Mouse (Mus musculus): Measurements from ENCODE around the gene Ccm2.
A peak's percentile ranks its signal among the peaks of the same experiment; 100 is the strongest.

Gene Ccm2

DNA sequence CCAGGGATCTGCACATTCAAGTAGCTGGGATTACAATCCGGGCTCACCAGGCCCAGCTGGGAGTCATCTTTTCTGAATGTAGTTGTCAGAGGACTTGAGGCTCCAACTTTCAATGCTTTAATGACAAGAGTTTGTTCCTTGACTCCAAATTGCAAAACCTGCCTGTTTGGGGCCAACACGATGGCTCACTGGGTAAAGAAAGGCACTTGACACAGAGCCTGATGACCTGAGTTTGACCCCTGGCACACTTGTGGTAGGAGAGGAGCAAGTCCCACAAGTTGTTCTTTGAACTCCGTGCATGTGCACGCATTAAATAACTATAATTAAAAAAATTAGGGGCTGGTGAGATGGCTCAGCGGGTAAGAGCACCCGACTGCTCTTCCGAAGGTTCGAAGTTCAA is 16.7 kb upstream of the Ccm2 start:
- no peak for DNase-seq (ENCODE audit: low read depth, low spot score)

DNA sequence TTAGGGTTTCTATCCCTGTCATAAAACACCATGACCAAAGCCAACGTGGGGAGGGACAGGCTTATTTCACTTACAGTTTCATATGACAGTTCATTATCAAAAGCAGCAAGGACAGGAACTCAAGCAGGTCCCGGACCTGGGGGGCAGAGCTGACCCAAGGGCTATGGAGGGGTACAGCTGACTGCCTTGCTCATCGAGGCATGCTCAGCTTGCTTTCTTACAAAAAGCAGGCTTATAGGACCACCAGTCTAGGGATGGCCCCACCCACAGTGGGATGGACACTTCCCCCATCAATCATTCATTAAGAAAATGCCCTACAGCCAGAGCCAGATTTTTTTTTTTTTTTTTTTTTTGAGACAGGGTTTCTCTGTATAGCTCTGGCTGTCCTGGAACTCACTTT is 15.9 kb upstream of the Ccm2 start:
- no peak for DNase-seq (ENCODE audit: low read depth, low spot score)

DNA sequence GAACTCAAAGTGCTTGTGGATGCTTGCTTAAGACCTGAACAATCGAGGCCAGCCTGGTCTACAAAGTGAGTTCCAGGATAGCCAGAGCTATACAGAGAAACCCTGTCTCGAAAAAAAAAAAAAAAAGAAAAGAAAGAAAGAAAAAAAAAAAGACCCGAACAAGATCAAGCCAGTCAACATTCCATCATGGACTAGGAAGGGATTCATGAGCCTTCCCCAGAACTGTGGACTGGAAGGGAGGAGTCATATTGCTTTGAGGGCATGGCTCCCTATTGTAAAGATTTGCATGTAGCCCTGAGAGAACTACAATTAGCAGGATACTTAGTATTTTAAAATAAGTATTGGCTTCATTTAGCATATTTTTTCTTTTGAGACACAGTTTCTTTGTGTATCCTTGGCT is 2.0 kb upstream of the Ccm2 start:
- DNase-seq (ENCODE audit: low read depth, low spot score) = no peak

DNA sequence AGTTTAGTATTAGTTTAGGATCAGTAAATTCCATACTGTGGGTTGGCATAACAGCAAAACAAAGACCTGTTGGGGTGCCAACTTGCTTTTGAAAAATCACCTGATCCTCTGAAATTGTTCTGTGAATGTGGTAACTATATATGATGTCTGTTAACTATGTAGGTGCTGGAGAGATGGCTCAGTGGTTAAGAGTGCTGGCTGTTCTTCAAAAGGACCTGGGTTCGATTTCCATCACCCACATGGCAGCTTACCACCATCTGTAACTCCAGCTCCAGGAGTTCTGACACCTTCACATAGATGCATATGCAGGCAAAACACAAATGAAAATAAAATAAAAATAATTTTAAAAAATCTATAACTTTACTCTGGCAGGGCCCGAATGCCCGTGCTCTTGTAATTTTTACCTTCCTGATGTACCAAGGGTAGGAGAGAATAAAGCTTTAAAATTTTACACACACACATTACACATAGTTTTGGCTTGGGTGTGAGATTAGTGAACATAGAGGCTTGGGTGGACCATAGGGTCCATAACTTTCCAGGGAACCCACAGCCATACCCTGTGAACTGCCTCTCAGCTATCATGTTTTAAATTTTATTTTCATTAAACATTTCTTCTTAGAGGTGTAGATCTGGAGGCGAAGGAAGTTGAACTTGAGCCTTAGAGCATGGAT is 1.4 kb upstream of the Ccm2 start:
- no peak for DNase-seq (ENCODE audit: low read depth, low spot score)

DNA sequence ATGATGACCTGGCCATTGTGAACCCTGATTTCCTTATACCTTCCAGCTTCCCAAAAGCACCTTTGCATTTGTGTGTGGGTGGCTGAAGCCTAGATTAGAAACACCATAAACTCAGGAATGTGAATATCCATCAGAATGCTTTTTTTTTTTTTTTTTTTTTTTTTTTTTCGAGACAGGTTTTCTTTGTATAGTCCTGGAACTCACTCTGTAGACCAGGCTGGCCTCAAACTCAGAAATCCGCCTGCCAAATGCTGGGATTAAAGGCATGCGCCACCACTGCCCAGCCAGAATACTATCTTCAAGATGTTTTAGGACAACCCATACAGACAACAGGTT is 862 bp upstream of the Ccm2 start:
- peak; percentile 15 for DNase-seq (ENCODE audit: low read depth, low spot score)

DNA sequence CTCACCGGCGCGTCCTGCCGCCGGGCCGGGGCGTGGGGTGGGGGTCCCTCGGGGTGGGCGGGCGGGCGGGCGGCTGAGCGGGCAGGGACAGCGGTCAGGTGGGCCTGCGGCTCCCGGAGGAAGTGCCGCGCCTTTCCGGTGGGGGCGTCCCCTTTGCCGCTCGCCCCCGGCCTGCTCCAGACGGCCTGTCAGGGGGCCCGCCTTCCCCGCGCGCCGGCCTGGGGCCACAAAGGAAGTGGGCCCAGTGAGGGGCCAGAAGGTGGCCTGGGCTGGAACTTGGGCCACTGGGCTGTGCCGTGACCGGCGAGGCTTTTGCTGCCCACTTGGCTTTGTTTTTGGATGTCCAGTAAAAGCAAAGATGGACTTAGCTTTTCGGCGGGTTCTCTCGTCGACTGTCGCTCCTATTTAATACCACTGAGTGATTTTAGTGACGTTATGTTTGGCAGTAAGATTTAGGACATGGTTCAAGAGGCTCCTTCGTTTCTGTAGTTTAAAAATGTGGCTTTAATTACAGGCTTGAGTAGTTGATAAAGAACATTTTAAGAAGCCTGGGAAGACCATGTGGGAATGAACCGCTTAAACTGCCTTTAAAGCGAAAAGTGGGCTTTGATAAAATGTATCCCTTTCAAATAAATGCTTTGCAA is 472 bp downstream of the Ccm2 start:
- DNase-seq (ENCODE audit: low read depth, low spot score) = peak; percentile 57

DNA sequence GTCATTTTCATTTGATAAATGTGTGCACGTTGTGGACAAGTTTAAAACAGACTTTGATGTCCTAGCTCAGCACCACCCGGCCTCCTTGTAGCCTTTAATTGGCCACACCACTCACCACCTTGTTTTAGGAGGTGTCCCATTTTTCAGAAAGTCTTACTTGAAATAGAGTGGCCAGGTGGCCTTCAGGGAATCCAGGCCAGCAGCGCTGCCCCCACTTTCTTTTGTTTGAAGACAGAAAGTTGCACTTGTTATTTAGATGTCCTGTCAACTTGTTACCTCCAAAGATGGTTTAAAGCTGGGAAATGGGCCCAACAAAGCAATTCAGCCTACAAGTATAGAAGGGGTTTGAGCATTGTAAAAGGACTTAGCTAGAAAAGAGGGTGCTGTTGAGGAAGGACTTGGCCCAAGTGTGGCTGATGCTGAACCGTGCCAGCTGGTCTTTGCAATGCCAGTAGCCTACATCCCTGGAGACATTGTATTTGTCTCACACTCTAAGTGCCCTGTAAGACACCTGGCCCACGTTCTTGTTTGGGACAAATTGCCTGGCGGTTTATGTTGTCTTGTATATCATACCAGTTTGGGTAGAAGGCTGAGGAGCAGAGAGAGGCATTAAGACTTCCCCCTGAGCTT is 1.1 kb downstream of the Ccm2 start:
- DNase-seq (ENCODE audit: low read depth, low spot score) = peak; percentile 28

DNA sequence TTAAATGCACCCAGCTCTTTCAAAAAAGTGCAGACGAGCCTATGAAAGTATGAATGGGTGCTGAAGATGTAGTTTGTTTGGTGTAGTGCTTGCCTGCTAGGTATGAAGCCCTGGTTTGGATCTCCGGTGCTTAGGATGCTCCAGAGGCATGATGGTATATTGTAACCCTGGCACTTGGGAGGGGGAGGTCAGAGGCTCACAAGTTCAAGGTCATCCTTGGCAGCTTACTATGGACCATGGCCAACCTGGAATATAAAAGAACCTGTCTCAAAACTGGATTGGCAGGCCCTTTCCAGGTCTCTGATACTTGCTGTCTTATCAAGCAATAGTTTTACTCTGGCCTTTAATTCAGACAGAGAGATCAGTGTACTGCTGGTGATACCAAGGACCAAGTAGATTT is 3.1 kb downstream of the Ccm2 start:
- DNase-seq (ENCODE audit: low read depth, low spot score) = no peak

DNA sequence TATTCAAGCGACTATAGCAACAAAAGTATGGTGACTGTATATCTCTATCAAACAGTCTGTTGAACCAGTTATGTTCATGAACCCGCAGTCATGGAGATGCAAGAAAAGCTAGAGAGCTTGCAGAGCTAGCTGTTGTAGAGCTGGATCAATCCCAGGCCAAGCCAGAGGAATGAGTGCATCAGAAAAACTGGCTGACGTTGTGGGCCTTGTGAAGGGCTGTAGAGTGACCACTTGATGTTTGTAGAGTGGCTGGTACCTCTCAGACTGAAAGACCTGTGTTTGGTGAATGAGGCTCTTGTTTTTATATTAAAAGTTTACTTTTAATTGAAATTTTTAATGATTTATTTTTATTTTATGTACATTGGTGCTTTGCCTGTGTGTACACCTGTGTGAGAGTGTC is 3.5 kb downstream of the Ccm2 start:
- DNase-seq (ENCODE audit: low read depth, low spot score) = no peak

DNA sequence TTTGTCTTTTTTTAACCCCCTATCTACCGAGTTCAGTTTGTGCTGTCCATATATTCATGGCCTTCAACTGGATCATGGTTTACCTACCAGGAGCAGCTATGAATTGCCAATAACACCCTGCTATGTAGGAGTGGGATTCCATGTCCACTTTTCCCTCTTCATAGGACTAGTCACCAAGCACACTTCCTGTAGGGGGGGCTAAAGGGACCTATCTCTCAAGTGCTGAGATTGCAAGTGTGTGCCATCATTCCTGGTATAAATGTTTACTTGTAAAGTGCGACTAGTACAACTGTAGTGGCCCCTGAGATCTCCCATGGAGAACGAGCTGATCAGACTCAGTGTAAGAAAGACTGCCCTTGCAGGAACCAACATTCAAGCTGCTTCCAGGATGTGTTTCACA is 11.5 kb downstream of the Ccm2 start:
- peak; percentile 21 for DNase-seq (ENCODE audit: low read depth, low spot score)

DNA sequence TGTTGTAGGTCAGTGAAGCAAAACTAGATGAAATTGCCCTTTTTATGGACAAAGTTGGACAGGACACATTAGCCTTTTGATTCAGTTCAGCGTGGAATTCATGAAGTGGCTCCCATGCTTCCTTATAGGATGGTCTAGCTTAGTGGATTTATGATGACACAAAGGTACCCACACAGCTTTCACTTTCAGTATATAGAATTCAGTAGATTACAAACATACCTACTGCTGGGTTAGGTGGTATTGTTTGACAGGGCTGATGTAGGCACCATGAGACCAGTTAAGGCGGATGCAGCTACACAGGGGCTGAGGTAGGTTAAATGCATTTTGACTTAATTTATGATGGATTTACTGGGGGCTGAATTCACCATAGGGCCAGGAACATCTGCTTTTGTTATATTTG is 13.3 kb downstream of the Ccm2 start:
- DNase-seq (ENCODE audit: low read depth, low spot score) = no peak

DNA sequence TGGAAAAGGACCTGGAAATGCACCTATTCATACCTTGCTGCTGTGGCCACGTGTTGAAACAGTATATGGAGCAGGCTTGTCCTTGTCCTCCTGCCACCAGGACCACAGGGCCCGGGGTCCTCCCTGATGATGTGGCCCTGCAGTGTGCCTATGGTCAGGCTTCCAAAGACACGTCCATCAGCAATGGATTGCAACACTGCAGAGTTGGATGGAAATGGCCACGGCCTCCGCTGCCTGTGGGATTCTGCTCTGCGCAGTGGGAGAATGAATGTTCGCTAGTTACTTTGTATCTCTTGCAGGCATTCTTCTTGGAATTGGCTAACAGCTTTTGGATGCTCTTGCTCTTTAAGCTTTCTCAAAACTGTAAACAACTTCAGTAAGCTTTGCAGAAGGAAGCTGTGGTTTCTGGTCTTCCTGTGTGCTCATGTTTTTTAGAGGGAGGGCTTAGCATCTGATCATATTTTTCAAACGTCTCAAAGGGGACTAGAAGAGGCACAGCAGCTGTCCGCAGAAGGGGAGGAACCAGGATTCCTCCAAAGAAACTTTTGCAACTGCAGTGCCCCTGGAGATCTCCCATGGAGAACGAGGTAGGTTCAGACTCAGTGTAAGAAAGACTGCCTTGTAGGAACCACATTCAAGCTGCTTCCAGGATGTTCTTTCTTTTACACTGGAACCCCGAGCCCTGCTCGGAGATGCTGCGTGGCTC is 14.1 kb downstream of the Ccm2 start:
- DNase-seq (ENCODE audit: low read depth, low spot score) = no peak

DNA sequence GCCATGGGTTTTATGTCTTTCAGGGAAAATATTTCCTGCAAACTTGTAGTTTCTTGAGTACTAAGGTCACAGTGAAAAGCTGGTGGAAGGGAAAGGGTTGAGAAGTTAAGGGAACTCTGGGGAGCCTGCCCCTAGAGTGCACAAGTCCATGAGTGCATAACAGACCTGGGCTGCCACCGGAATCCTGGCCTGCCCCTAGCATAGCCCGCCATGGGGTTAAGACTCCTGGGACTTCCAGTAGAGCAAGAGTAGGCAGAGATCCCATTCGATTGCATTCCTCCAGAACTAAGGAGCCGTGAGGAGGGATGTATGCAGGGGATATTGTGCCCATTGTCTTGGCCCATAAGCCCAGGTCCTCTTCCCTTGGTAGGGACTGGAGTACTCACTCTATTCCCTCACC is 14.8 kb downstream of the Ccm2 start:
- DNase-seq (ENCODE audit: low read depth, low spot score) = no peak

DNA sequence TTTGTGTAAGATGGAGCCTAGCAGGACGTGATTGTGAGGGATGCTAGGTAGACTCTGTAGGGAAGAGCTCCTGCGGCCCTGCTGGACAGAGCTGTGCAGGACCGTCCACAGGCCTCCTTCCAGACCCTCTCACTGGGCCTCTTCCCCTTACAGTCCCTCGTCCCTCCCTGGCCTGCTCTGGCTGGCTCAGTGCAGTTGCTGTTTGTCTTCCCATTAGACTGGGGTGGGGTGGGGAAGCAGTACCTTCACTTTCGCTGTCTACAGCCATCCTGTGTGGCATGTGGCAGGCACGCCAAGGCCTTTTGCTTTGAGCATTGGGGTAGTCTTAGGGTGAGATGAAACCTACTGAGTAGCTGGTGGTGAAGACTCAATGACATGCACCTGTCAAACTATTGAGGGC is 15.7 kb downstream of the Ccm2 start:
- no peak for DNase-seq (ENCODE audit: low read depth, low spot score)

DNA sequence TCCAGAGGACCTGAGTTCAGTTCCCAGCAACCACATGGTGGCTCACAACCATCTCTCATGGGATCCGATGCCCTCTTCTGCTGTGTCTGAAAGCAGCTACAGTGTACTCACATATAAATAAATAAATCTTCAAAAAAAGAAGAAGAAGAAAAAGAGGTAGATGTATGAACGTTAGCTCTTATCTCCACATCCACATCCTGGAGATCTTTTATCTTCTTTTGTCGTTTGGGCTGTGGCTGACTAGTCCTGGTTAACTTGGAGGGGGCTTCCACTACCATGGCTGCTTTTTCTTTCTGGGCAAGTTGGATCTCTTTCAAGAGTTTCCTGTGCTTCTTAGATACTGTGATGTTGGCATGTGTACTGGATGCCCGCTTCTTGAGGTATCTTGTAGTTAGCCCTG is 16.5 kb downstream of the Ccm2 start:
- DNase-seq (ENCODE audit: low read depth, low spot score) = no peak

DNA sequence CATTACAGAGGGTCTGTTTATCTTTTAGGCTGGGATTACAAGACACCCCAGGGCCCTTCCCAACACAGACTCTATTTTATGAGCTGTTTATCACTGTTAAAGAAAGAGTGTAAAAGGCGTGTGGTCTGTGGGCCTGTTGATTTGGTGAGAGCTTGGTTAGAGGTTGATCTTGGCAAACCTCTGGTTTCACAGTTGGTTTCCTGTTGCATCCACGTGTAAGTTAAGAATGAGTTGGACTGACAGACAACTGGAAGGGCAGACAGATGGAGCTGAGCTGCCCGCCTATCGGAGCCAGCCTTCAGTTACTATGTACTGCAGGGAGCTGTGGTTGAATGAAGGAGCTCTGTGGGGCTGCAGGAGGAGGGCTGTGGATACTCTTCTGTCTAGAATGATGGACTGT is 19.8 kb downstream of the Ccm2 start:
- DNase-seq (ENCODE audit: low read depth, low spot score) = no peak

DNA sequence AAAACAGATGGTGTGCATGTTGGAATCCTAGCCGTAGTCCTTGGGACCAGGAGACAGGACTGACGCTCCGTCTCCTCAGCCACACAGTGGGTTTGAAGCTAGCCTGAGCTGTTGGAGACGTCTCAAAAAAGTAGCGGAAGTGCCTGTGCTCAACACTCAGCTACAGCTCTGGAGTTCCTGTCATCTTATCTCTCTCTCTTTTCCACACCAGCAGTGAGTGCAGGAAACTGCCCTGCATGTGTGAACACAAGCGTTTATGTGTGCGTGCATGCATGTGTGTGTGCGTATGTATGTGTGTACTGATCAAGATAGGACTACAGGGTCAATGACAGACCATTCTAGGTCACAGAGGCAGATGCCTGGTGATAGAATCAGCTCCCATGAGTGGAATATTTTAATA is 21.3 kb downstream of the Ccm2 start:
- DNase-seq (ENCODE audit: low read depth, low spot score) = no peak

DNA sequence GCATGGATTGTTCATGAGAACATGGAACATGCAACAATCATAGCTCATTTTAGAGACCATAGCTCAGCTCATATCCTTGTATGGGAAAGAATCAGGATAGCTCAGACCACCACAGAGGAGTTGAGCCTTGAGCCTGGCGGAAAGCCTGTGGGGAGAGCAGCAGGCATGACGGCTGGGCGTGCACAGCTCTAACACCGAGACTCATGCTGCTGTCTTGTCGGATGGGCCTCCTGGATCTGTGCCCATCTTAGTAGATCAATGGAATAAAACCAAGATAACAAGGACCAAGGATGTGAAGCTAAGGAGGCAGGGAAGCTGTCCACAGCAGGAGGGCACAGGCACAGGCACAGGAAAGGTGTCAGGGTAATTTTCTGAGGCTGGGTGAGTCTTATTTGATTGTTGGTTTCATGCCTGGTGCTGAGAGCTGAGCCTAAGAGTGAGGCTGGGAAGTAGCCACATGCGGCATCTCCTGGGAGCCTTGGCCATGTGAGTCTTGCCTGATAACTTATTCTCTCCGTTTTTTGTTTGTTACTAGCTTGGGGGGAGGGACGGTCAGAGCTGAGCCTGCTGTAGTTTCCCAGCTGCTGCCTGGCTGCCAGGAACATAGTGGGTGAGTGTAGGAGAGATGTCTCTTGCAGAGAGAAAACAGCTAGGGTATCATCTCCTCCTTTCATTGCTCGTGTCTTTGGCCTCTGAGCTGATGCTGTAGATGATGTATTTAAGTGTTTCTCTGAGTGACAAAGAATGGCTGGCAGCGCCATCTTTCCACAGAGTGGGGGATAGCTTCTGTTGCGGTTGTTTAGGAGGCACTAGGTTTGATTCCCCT is 22.1 kb downstream of the Ccm2 start:
- DNase-seq (ENCODE audit: low read depth, low spot score) = no peak

DNA sequence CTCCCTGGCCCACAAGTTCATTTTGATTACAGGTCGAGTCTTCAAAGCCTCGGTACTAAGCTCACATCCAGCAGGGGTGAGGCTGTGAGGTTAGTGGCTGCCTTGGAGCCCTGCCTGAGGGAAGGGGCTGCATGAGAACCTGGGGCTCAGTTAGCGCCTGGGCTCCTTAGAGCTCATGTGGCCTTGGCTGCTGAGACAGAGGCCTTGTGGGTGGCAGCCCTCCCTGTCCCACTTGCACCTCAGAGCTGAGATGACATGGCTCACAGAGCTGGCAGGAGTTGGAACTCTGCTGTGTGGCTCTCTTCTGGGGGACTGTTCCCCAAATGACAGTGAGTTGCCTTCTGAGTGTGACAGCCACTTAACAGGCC is 22.7 kb downstream of the Ccm2 start:
- no peak for DNase-seq (ENCODE audit: low read depth, low spot score)

DNA sequence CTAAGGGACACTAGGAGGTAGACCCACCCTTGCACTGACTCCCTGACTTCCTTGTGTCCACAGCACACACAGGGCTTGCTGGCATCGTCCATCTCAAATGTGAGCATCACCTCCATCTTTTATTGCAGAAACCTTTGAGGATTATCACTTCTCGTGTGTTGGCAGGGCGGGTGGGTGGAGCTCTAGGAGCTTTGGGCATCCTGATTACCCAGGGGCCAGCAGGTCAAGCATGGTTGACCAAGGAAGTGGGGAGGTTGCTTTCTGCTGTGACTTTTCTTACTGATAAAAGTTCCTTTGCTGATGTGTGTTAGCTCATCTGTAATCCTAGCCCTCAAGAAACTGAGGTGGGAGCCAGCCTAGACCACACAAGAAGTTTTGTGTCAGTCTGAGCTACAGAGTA is 29.5 kb downstream of the Ccm2 start:
- no peak for DNase-seq (ENCODE audit: low read depth, low spot score)

DNA sequence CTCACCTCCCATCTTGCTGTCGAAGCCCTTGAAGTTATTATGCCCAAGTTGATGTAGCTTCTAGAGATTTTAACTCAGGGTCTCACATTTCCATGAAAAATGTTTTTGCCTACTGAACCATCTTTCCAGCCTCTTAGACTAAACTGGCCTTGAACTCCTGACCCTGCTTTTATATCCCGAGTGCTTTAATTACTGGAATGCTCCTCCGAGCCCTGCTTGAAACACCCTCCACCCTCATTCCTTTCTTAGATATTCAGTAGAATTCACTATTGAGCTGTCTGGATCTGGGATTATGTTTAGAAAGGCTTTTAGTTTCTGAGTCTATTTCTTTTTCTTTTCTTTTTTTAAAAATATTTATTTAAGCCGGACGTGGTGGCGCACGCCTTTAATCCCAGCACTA is 32.7 kb downstream of the Ccm2 start:
- no peak for DNase-seq (ENCODE audit: low read depth, low spot score)
